Mouse (Mus musculus) CH12.LX (cell line): ENCODE measurements around the gene 1700011L22Rik.
A peak's percentile ranks its signal among the peaks of the same experiment; 100 is the strongest.

Source experiments
- CTCF ChIP-seq, 2 experiments: IDR thresholded peaks in 1 of 2; conservative IDR thresholded peaks in 1 of 2; 2 replicates each; pipeline ENCODE4 v1.5.1; 2011 to 2012; ENCODE audit warnings: low read depth in 2 of 2, low read length in 2 of 2, improper control_type of control experiment in 1 of 2, inconsistent platforms in 1 of 2, mild to moderate bottlenecking in 1 of 2, moderate library complexity in 1 of 2
- NELFE ChIP-seq: IDR thresholded peaks from 2 replicates; pipeline ENCODE4 v1.6.1; 2011; ENCODE audit warnings: low read depth, low read length, improper control_type of control experiment
- TBP ChIP-seq: conservative IDR thresholded peaks from 2 replicates; pipeline ENCODE4 v1.6.1; 2011; ENCODE audit warnings: low read depth, low read length, improper control_type of control experiment
- USF2 ChIP-seq: conservative IDR thresholded peaks from 2 replicates; pipeline ENCODE4 v1.6.1; 2011; ENCODE audit warnings: low read depth, low read length, improper control_type of control experiment

DNA sequence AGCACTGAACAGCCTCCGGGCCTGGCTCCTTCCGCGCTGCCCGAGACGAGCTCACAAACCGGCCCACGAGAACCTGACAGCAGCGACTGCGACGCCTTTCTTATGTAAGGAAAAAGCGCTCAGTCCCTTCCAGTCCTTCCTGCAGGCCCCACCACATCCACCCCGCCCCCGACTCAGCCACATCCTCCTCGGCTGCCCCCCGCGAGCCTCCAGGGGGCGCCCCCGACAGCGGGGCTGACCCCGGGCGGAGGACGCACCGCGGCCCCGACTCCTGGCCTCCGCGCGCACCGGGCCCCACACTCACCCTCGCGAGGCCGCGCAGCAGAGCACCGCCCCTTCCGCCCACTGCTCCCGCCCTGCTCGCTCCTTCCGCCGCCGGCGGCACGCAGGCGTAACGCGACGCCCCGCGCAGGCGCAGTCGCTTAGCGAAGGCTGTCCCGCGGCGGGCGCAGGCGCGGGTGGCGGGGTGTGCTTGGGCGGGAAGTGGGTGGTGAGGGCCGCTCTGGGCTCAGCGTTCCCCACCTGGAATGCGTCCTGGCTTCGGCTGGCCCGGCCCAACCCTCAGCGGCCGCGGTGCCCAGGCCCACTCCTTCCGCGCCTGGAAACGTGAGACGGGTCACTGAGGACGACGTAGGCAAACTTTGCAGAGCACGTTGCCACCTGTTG is 46.4 kb upstream of the 1700011L22Rik start, which contains the start of gene Mmaa:
- TF ChIP-seq CTCF (conservative IDR thresholded peaks at IDR 0.05 in 1 of 2, IDR thresholded peaks at IDR 0.05 in 1 of 2; ENCODE audit: low read depth in 2 of 2, low read length in 2 of 2), result peak in 1 of 2 experiments; percentile 80; a peak in 2 of 4 replicates
- TF ChIP-seq TBP, result peak; percentile 54; the same call in 1 of the 2 replicates
- peak; percentile 63 for TF ChIP-seq NELFE
- TF ChIP-seq USF2, result no peak
